Mouse (Mus musculus): ENCODE data around the gene Zfp385a. TPM values are rescaled to one million over a fixed set of nuclear protein-coding genes. Genes with fewer than 3 reads are reported as not detected.

Gene Zfp385a
- total and polyA plus RNA-seq, 2 experiments, result 0.92 to 14.9 TPM

- DNase-seq (ENCODE audit: extremely low read depth, low read depth, low spot score), result peak; percentile 79
- H3K4me3 ChIP-seq (ENCODE audit: insufficient read depth, low read depth, low read length), result no peak overlapping the region
- H3K9ac ChIP-seq (ENCODE audit: low read depth, low read length), result no peak overlapping the region
- H3K79me2 ChIP-seq (ENCODE audit: control insufficient read depth, insufficient read depth, low read length), result no peaks in the 10 kb centered on the region; the same call in 1 of the 2 replicates
- peaks cover 53% of the 10 kb centered on the region for H3K36me3 ChIP-seq (ENCODE audit: control insufficient read depth, insufficient read depth, low read length)
- H3K27me3 ChIP-seq (ENCODE audit: control insufficient read depth, insufficient read depth, low read length), result no peaks in the 10 kb centered on the region
- no peaks in the 10 kb centered on the region for H3K4me1 ChIP-seq (ENCODE audit: control insufficient read depth, insufficient read depth, low read length)
- no peak for TF ChIP-seq POLR2A (IDR thresholded peaks at IDR 0.05; ENCODE audit: extremely low read depth, insufficient read depth, low read length)
- peak; percentile 67; the same call in 1 of the 2 replicates for TF ChIP-seq CTCF (IDR thresholded peaks at IDR 0.05; ENCODE audit: low read depth, low read length)
- H3K27ac ChIP-seq (replicated peaks; ENCODE audit: insufficient read depth, low read depth, low read length), result no peak overlapping the region
- WGBS, result 4% methylated on average over 2 of the region's 2 CpGs
Observed at GRCm38 (mm10) chr15:103347275-103347684, 7.4 kb upstream of the Zfp385a start.

GRCm38 (mm10) chr15:103345789-103346188 is 5.9 kb upstream of the Zfp385a start:
- peaks cover 45% of the 10 kb centered on the region for H3K36me3 ChIP-seq (ENCODE audit: control insufficient read depth, insufficient read depth, low read length)
- 86% methylated on average over 6 of the region's 6 CpGs for WGBS
- no peaks in the 10 kb centered on the region for H3K4me1 ChIP-seq (ENCODE audit: control insufficient read depth, insufficient read depth, low read length)
- no peak overlapping the region for H3K9ac ChIP-seq (ENCODE audit: low read depth, low read length)
- no peak overlapping the region for H3K4me3 ChIP-seq (ENCODE audit: insufficient read depth, low read depth, low read length)
- no peaks in the 10 kb centered on the region; the same call in 1 of the 2 replicates for H3K79me2 ChIP-seq (ENCODE audit: control insufficient read depth, insufficient read depth, low read length)
- no peak for DNase-seq (ENCODE audit: extremely low read depth, low read depth, low spot score)
- H3K27ac ChIP-seq (replicated peaks; ENCODE audit: insufficient read depth, low read depth, low read length), result no peak overlapping the region
- H3K27me3 ChIP-seq (ENCODE audit: control insufficient read depth, insufficient read depth, low read length), result no peaks in the 10 kb centered on the region
- no peak for TF ChIP-seq CTCF (IDR thresholded peaks at IDR 0.05; ENCODE audit: low read depth, low read length)
- TF ChIP-seq POLR2A (IDR thresholded peaks at IDR 0.05; ENCODE audit: extremely low read depth, insufficient read depth, low read length), result no peak

- Histone ChIP-seq H3K27ac (replicated peaks; ENCODE audit: insufficient read depth, low read depth, low read length) (no peak overlapping the region), H3K9ac (ENCODE audit: low read depth, low read length) (no peak overlapping the region), H3K79me2 (ENCODE audit: control insufficient read depth, insufficient read depth, low read length) (no peaks in the 10 kb centered on the region; the same call in 1 of the 2 replicates), H3K36me3 (ENCODE audit: control insufficient read depth, insufficient read depth, low read length) (peaks cover 29% of the 10 kb centered on the region), H3K4me1 (ENCODE audit: control insufficient read depth, insufficient read depth, low read length) (peaks cover 4% of the 10 kb centered on the region; the same call in 1 of the 2 replicates), H3K4me3 (ENCODE audit: insufficient read depth, low read depth, low read length) (no peak overlapping the region), H3K27me3 (ENCODE audit: control insufficient read depth, insufficient read depth, low read length) (peaks cover 2% of the 10 kb centered on the region; the same call in 1 of the 2 replicates)
- no peak for TF ChIP-seq CTCF (IDR thresholded peaks at IDR 0.05; ENCODE audit: low read depth, low read length)
- no peak for TF ChIP-seq POLR2A (IDR thresholded peaks at IDR 0.05; ENCODE audit: extremely low read depth, insufficient read depth, low read length)
- DNase-seq (ENCODE audit: extremely low read depth, low read depth, low spot score), result no peak
Observed at GRCm38 (mm10) chr15:103343556-103343955, 3.7 kb upstream of the Zfp385a start.

- Histone ChIP-seq H3K4me1 (ENCODE audit: control insufficient read depth, insufficient read depth, low read length) (peaks cover 4% of the 10 kb centered on the region; the same call in 1 of the 2 replicates), H3K27me3 (ENCODE audit: control insufficient read depth, insufficient read depth, low read length) (peaks cover 2% of the 10 kb centered on the region; the same call in 1 of the 2 replicates), H3K27ac (replicated peaks; ENCODE audit: insufficient read depth, low read depth, low read length) (no peak overlapping the region), H3K36me3 (ENCODE audit: control insufficient read depth, insufficient read depth, low read length) (peaks cover 29% of the 10 kb centered on the region), H3K9ac (ENCODE audit: low read depth, low read length) (no peak overlapping the region), H3K79me2 (ENCODE audit: control insufficient read depth, insufficient read depth, low read length) (no peaks in the 10 kb centered on the region; the same call in 1 of the 2 replicates), H3K4me3 (ENCODE audit: insufficient read depth, low read depth, low read length) (no peak overlapping the region)
- 66% methylated on average over 3 of the region's 3 CpGs for WGBS
- TF ChIP-seq POLR2A (IDR thresholded peaks at IDR 0.05; ENCODE audit: extremely low read depth, insufficient read depth, low read length) (no peak), CTCF (IDR thresholded peaks at IDR 0.05; ENCODE audit: low read depth, low read length) (no peak)
- DNase-seq (ENCODE audit: extremely low read depth, low read depth, low spot score), result no peak
Observed at GRCm38 (mm10) chr15:103343008-103343407, 3.1 kb upstream of the Zfp385a start.

GRCm38 (mm10) chr15:103342415-103342814 is 2.5 kb upstream of the Zfp385a start:
- WGBS, result 23% methylated on average over 4 of the region's 4 CpGs
- Histone ChIP-seq H3K27ac (replicated peaks; ENCODE audit: insufficient read depth, low read depth, low read length) (no peak overlapping the region), H3K36me3 (ENCODE audit: control insufficient read depth, insufficient read depth, low read length) (peaks cover 26% of the 10 kb centered on the region), H3K27me3 (ENCODE audit: control insufficient read depth, insufficient read depth, low read length) (peaks cover 2% of the 10 kb centered on the region; the same call in 1 of the 2 replicates), H3K4me3 (ENCODE audit: insufficient read depth, low read depth, low read length) (no peak overlapping the region), H3K4me1 (ENCODE audit: control insufficient read depth, insufficient read depth, low read length) (peaks cover 4% of the 10 kb centered on the region; the same call in 1 of the 2 replicates), H3K79me2 (ENCODE audit: control insufficient read depth, insufficient read depth, low read length) (no peaks in the 10 kb centered on the region; the same call in 1 of the 2 replicates), H3K9ac (ENCODE audit: low read depth, low read length) (no peak overlapping the region)
- TF ChIP-seq CTCF (IDR thresholded peaks at IDR 0.05; ENCODE audit: low read depth, low read length) (peak; percentile 53), POLR2A (IDR thresholded peaks at IDR 0.05; ENCODE audit: extremely low read depth, insufficient read depth, low read length) (no peak)
- DNase-seq (ENCODE audit: extremely low read depth, low read depth, low spot score), result peak; percentile 74

GRCm38 (mm10) chr15:103341547-103341946 is 1.7 kb upstream of the Zfp385a start:
- H3K79me2 ChIP-seq (ENCODE audit: control insufficient read depth, insufficient read depth, low read length), result no peaks in the 10 kb centered on the region; the same call in 1 of the 2 replicates
- no peak overlapping the region for H3K9ac ChIP-seq (ENCODE audit: low read depth, low read length)
- WGBS, result 75% methylated on average over 8 of the region's 8 CpGs
- H3K27me3 ChIP-seq (ENCODE audit: control insufficient read depth, insufficient read depth, low read length), result peaks cover 2% of the 10 kb centered on the region; the same call in 1 of the 2 replicates
- H3K4me3 ChIP-seq (ENCODE audit: insufficient read depth, low read depth, low read length), result no peak overlapping the region
- H3K4me1 ChIP-seq (ENCODE audit: control insufficient read depth, insufficient read depth, low read length), result peaks cover 4% of the 10 kb centered on the region; the same call in 1 of the 2 replicates
- peaks cover 21% of the 10 kb centered on the region for H3K36me3 ChIP-seq (ENCODE audit: control insufficient read depth, insufficient read depth, low read length)
- DNase-seq (ENCODE audit: extremely low read depth, low read depth, low spot score), result no peak
- TF ChIP-seq POLR2A (IDR thresholded peaks at IDR 0.05; ENCODE audit: extremely low read depth, insufficient read depth, low read length) (no peak), CTCF (IDR thresholded peaks at IDR 0.05; ENCODE audit: low read depth, low read length) (no peak)
- H3K27ac ChIP-seq (replicated peaks; ENCODE audit: insufficient read depth, low read depth, low read length), result no peak overlapping the region
